Mouse (Mus musculus): ENCODE results near the gene Cplx3.

Gene Cplx3

DNA sequence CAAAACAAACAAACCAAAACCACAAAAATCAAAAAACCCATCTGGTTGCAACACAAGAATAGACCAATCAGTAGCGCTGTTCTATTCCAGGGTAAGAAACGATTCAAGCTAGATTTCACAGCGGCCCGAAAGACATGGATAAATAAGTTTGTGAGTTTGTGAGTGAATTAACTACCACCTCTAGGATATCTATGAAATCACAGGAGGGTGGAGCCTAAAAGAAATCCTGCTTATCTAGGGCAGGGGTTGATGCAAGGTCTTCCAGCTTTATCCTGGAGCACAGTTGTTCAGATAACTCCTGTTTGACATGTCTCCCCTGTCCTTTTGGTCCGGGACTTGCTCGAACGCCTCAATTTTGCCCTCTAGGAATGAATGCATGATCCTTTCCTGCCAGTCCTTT is 45.8 kb downstream of the Cplx3 start:
- no peak for DNase-seq (ENCODE audit: low spot score)

DNA sequence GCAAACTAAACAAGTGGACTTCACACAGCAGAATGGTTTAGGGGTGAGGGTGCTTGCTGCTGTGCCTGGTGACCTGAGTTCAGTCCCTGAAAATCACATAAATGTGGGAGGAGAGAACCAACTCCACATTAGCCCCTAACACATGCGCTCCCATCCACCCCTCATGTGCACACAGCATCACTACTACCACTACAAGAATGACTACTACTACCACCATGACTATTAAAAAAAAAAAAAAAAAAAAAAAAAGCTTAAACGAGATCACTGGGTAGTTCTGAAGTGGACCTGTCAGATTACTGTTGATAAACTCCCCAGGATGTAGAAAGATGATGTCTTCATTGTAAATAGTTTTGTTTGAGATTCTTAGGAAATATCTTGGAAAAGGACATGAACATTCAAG is 46.5 kb downstream of the Cplx3 start:
- no peak for DNase-seq (ENCODE audit: low spot score)

DNA sequence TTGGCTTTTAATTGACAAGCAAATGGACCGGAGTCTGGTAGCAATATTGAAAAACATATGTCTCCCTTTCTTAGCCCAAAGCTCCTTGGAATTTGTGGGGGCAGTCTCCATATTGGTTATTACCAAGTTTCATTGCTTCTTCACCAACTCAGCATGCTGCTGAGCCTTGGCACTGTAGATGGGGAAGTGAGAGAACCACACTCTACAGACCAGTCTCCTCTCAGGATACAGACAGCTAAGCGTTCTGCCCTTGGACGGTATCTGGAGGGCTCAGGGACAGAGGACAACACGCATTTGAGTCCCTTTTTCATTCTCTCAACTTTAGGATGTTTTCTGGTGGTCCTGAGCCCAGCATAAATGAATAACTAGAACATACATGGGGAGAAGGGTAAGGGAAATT is 47.5 kb downstream of the Cplx3 start:
- DNase-seq (ENCODE audit: low spot score): no peak

DNA sequence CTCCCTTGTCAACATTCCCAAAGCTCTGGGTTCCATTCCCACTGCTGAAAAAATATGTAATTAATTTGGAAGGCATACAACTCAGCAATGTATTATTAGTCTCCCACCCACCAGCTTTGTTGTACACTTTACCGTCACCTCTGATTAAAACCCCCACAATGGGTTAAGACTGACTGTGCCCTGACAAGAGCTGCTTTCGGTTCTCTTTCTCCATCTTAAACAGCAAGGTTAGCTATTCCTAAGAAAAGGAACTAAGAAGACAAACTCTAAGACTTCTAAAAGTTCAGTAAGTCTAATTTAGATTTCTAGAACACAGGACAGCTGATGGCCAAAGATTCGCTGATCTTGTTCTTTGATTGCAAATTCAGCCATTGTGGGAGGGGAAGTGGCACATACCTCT is 48.9 kb downstream of the Cplx3 start:
- DNase-seq (ENCODE audit: low spot score): no peak

DNA sequence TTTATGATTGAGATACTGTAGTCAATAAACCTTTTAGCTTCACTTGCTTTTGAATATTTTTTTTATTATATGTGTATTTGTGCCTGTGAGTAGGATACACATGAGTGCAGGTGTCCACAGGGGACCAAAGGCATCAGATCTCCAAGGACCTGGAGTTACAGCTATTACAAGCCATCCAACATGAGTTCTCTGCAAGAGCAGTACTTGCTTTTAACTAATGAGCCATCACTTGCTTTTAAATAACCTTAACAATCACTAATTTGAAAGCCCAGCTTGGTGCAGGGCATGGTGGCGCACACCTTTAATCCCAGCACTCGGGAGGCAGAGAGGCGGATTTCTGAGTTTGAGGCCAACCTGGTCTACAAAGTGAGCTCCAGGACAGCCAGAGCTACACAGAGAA is 51.3 kb downstream of the Cplx3 start:
- no peak for DNase-seq (ENCODE audit: low spot score)

DNA sequence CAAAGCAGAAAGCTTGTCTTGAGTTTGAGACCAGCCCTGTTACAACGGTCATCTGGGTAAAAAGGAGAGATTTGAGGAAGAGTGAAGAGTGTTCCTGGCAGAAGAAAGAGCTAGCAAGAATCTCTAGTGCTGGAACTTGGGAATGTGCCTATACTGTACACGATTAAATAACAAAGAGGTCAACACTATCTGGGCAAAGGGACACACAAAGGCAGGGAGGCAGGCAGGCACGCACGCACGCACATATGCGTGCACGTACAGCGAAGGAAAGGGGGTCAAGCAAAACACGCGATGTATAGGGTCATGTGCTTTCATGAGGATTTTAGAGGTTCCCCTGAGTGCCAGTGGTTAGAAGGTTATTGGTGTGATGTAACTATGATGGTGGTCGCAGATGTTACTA is 53.0 kb downstream of the Cplx3 start:
- DNase-seq (ENCODE audit: low spot score): no peak

DNA sequence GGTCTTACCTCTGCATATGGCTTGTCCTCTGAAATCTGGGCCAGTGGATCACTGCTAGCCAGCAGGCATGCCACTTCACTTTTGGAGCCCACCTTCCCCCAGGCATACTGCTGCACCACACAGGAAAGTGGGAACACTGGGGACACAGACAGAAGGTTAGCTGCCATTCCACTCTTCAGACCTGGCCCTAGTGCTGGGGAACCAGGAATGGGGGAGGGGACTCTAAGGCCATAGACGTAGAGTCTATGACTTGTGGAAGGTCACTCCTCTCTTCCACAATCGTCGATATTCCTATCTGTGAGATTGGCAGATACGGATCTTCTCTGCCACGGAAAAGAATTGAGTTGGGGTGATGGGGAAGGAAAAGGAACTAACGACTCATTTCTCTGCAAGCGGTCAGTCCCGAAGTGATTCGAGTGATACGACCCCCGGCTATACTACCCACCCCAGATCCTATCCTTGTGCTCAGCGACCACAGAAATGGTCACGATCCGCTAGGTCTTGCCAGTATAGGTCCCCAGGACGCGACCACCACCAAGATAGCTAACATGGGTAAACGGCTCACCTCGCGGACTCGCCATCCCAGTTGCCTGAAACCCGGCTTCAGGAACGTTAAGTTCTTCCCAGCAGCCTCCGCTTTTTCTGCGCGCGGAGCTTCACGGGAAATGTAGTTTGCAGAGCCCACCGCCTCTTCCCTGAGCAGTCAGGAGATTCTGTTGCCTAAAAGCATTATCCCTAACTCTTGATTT is 53.8 kb downstream of the Cplx3 start, which contains the start of gene Mpi:
Gene Mpi (minus strand): TSS at position 625 of the 749 bp plus-strand sequence.
- no peak for DNase-seq (ENCODE audit: low spot score)

DNA sequence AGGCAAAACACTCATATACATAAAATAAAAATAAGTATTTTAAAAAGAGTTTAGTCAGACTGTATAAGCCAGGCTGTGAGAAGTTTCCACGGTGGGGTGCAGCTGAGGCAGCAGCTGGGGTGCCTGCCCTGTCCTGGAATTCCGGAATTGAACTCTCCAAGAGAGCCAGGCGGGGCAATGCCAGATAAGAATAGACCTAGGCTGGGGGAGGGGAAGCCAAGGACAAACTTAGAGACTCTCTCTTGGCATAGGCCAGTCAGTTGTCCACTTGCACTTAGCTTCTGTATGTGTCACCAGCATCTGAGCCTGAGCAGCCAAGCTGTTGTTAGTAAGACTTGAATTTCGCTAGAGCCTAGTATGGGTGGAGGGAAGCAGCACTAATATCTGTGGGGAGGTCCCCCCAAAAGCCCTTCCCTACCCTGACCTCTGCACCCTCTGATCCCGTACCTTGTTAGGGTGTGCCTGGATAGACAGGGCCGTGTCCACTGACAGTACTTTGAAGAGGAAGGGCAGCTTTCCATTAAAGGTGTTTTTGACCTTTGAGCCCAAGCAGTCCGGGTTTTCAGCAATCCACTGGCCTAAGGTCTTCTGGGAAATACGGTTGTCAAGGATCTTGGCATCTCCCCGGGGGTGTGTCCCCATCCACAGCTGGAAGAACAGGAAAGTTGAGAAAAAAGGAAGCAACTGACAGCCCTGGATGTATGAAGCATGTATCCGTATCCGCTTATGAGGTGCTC is 55.8 kb downstream of the Cplx3 start:
- no peak for DNase-seq (ENCODE audit: low spot score)

All from c-Kit-positive CD71-positive TER-119-positive erythroid progenitor cells, embryonic 14.5 days (primary cell).